Mouse (Mus musculus): ENCODE results near the gene Mgll. TPM values are rescaled to one million over a fixed set of nuclear protein-coding genes. Genes with fewer than 3 reads are reported as not detected.
A peak's percentile ranks its signal among the peaks of the same experiment; 100 is the strongest.

Gene Mgll
- polyA plus RNA-seq, 1 experiment = not detected

DNA sequence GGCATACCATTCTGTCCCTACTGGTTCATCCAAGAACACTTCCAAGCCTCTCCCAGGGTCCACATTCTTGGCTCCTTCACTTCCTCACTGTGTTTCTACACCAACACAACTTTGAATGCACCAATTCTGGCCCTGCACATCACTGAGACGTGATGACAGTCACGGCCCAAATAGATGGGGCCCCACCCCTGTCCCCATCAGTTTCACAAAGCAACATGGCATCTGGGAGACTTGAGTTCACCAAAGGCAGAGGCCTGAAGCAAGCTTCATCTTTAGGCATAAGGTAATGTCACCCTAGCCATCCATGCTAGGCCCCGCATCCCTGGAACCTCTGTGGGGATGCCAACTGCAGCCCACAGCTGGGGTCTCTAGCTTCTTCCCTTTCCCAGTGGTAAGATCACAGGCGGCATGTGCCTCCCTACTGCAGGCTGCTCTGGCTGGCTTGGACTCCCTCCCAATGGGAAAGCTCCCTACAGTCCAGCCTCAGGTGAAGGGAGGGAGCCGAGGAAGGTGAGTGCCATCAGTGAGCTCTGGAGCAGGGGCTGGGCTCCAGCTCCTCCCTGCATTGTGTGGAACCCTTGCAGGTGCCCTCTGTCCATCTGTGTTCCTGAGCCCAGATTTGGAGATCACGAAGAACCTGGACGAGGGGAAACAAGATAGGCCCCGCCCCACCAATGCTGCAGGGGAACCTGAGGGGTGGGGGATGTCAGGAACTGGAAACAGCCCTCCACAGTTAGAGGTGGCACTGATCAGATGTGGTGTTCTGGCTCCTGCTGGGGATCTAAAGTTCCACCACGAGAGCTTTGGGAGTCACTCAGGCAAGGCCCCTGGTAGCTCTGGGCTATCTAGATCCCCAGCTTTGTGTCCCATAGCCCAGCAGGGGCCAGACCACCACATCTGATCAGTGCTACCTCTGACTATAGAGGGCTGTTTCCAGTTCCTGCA is 119.8 kb downstream of the Mgll start:
- Histone ChIP-seq H3K4me3 (ENCODE audit: insufficient read depth, low read depth, low read length) (no peak overlapping the region), H3K4me1 (ENCODE audit: control insufficient read depth, insufficient read depth, low read length) (peaks cover 30% of the 10 kb centered on the region), H3K27ac (ENCODE audit: insufficient read depth, low read depth, low read length) (no peak overlapping the region)
- TF ChIP-seq POLR2A (IDR thresholded peaks at IDR 0.05; ENCODE audit: insufficient read depth, low read depth, low read length) (no peak), CTCF (IDR thresholded peaks at IDR 0.05; ENCODE audit: insufficient read depth, low read depth, low read length) (no peak)
- 86% methylated on average over 9 of the region's 9 CpGs for WGBS

- peaks cover 25% of the 10 kb centered on the region for H3K4me1 ChIP-seq (ENCODE audit: control insufficient read depth, insufficient read depth, low read length)
- no peak for TF ChIP-seq POLR2A (IDR thresholded peaks at IDR 0.05; ENCODE audit: insufficient read depth, low read depth, low read length)
- no peak for TF ChIP-seq CTCF (IDR thresholded peaks at IDR 0.05; ENCODE audit: insufficient read depth, low read depth, low read length)
- no peak overlapping the region for H3K4me3 ChIP-seq (ENCODE audit: insufficient read depth, low read depth, low read length)
- no peak overlapping the region for H3K27ac ChIP-seq (ENCODE audit: insufficient read depth, low read depth, low read length)
- 89% methylated on average over 7 of the region's 7 CpGs for WGBS
Observed at GRCm38 (mm10) chr6:88844901-88845565, 120.8 kb downstream of the Mgll start.

- Histone ChIP-seq H3K27ac (ENCODE audit: insufficient read depth, low read depth, low read length) (no peak overlapping the region), H3K4me1 (ENCODE audit: control insufficient read depth, insufficient read depth, low read length) (peaks cover 13% of the 10 kb centered on the region), H3K4me3 (ENCODE audit: insufficient read depth, low read depth, low read length) (no peak overlapping the region)
- 74% methylated on average over 2 of the region's 2 CpGs for WGBS
- no peak for TF ChIP-seq POLR2A (IDR thresholded peaks at IDR 0.05; ENCODE audit: insufficient read depth, low read depth, low read length)
- no peak for TF ChIP-seq CTCF (IDR thresholded peaks at IDR 0.05; ENCODE audit: insufficient read depth, low read depth, low read length)
Observed at GRCm38 (mm10) chr6:88847571-88847970, 123.4 kb downstream of the Mgll start.

DNA sequence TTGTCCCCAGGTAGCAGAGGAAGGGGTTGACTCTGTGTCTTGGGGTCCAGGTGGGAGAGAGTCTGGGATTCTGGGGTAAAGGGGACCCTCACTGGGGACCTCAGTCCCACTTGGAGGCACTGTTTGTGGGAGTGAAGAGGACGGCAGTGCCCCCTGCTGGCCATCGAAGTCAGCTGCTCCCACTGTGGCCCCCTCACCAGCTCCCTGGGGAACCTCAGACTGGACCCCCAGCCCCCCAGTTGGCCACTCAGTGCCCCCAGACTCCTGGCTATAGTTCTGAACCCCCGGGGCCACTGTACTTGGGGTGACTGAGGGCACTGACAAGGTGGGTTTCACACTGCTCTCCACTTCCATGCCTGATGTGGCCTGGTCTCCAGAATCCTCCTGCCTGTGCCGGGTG is 125.1 kb downstream of the Mgll start:
- Histone ChIP-seq H3K4me1 (ENCODE audit: control insufficient read depth, insufficient read depth, low read length) (0 out of 2 replicates have a peak, but pooled peaks cover 4% of the 10 kb centered on the region), H3K27ac (ENCODE audit: insufficient read depth, low read depth, low read length) (no peak overlapping the region), H3K4me3 (ENCODE audit: insufficient read depth, low read depth, low read length) (no peak overlapping the region)
- WGBS = 53% methylated on average over 4 of the region's 4 CpGs
- no peak for TF ChIP-seq CTCF (IDR thresholded peaks at IDR 0.05; ENCODE audit: insufficient read depth, low read depth, low read length)
- no peak for TF ChIP-seq POLR2A (IDR thresholded peaks at IDR 0.05; ENCODE audit: insufficient read depth, low read depth, low read length)

DNA sequence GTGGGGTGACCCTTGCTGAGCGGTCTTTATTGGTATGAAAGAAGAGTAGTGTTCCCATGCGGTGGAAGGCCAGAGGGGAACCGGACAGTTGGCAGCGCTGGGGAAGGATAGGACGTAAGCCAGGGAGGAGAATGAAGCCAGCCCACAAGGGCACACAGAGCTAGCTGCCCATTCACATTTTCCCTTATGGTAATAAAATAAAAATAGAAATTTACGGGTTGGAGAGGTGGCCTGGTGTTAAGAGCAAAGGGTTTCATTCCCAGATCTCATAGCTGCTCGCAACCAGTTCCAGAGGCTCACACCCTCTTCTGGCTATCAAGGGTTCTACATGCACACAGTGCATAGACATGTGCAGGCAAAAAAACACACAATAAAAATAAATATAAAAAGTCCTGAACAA is 125.8 kb downstream of the Mgll start:
- TF ChIP-seq POLR2A (IDR thresholded peaks at IDR 0.05; ENCODE audit: insufficient read depth, low read depth, low read length) = no peak
- no peak for TF ChIP-seq CTCF (IDR thresholded peaks at IDR 0.05; ENCODE audit: insufficient read depth, low read depth, low read length)
- Histone ChIP-seq H3K4me1 (ENCODE audit: control insufficient read depth, insufficient read depth, low read length) (0 out of 2 replicates have a peak, but pooled peaks cover 4% of the 10 kb centered on the region), H3K27ac (ENCODE audit: insufficient read depth, low read depth, low read length) (no peak overlapping the region), H3K4me3 (ENCODE audit: insufficient read depth, low read depth, low read length) (no peak overlapping the region)
- WGBS = 77% methylated on average over 7 of the region's 7 CpGs

DNA sequence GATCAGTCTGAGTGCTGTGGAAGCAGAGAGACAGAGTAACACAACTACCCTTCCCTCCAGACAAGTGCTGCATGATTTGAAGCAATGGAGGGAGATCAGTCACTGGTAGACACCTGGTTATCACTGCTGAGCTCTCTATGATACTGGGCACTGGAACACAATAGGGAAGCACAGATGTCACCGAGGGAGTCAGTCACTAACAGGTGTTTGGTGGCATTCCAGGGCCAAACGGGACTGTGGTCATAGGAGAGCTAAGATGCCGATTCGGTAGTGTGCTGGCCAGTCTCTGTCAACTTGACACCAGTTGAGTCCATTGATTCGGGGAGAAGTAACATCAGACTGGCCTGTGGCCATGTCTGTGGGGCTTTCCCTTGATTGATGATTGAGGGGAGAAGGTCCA is 130.3 kb downstream of the Mgll start:
- H3K4me1 ChIP-seq (ENCODE audit: control insufficient read depth, insufficient read depth, low read length) = peaks cover 22% of the 10 kb centered on the region
- 78% methylated on average over 5 of the region's 5 CpGs for WGBS

GRCm38 (mm10) chr6:88855636-88856035 is 131.4 kb downstream of the Mgll start:
- H3K27ac ChIP-seq (ENCODE audit: insufficient read depth, low read depth, low read length) = no peak overlapping the region
- H3K4me1 ChIP-seq (ENCODE audit: control insufficient read depth, insufficient read depth, low read length) = peaks cover 25% of the 10 kb centered on the region
- WGBS = 23% methylated on average over 5 of the region's 5 CpGs
- TF ChIP-seq CTCF (IDR thresholded peaks at IDR 0.05; ENCODE audit: insufficient read depth, low read depth, low read length) (peak; percentile 23; the same call in 1 of the 2 replicates), POLR2A (IDR thresholded peaks at IDR 0.05; ENCODE audit: insufficient read depth, low read depth, low read length) (no peak)
- H3K4me3 ChIP-seq (ENCODE audit: insufficient read depth, low read depth, low read length) = no peak overlapping the region

More for the DNA sequence above, 130.3 kb downstream of the Mgll start:
- no peak overlapping the region for H3K4me3 ChIP-seq (ENCODE audit: insufficient read depth, low read depth, low read length)
- no peak overlapping the region for H3K27ac ChIP-seq (ENCODE audit: insufficient read depth, low read depth, low read length)
- TF ChIP-seq POLR2A (IDR thresholded peaks at IDR 0.05; ENCODE audit: insufficient read depth, low read depth, low read length) (no peak), CTCF (IDR thresholded peaks at IDR 0.05; ENCODE audit: insufficient read depth, low read depth, low read length) (no peak)

- Histone ChIP-seq H3K27ac (ENCODE audit: insufficient read depth, low read depth, low read length) (peak overlapping the region; percentile 17), H3K4me1 (ENCODE audit: control insufficient read depth, insufficient read depth, low read length) (peaks cover 28% of the 10 kb centered on the region), H3K4me3 (ENCODE audit: insufficient read depth, low read depth, low read length) (no peak overlapping the region)
- TF ChIP-seq POLR2A (IDR thresholded peaks at IDR 0.05; ENCODE audit: insufficient read depth, low read depth, low read length) (no peak), CTCF (IDR thresholded peaks at IDR 0.05; ENCODE audit: insufficient read depth, low read depth, low read length) (no peak)
- 12% methylated on average over 9 of the region's 9 CpGs for WGBS
Observed at GRCm38 (mm10) chr6:88857249-88857648, 133.0 kb downstream of the Mgll start.

DNA sequence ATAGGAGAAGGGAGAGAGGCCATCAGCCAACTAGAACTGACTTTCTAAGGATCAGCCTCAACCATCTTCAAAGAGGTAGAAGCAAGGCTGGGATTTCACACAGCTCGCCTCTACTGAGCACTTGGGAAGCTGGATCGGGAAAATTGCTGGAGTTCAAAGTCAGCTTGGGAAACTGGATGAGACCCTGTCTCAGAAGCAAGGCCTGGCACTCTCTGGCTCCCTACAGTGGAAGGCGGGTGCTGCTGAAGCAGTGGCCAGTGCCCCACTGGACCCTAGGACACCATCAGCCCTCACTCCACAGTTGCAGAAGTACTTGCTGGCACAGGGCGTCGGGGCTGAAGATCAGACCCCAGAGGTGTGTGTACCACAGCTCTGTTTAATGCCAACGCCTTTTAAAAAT is 133.6 kb downstream of the Mgll start:
- Histone ChIP-seq H3K4me3 (ENCODE audit: insufficient read depth, low read depth, low read length) (no peak overlapping the region), H3K27ac (ENCODE audit: insufficient read depth, low read depth, low read length) (peak overlapping the region; percentile 17), H3K4me1 (ENCODE audit: control insufficient read depth, insufficient read depth, low read length) (peaks cover 28% of the 10 kb centered on the region)
- TF ChIP-seq POLR2A (IDR thresholded peaks at IDR 0.05; ENCODE audit: insufficient read depth, low read depth, low read length) (no peak), CTCF (IDR thresholded peaks at IDR 0.05; ENCODE audit: insufficient read depth, low read depth, low read length) (no peak)
- 77% methylated on average over 6 of the region's 6 CpGs for WGBS

All from olfactory bulb, adult 2 months (tissue).